Mouse (Mus musculus): Measurements from ENCODE around the gene Inhbc. TPM values are rescaled to one million over a fixed set of nuclear protein-coding genes. Genes with fewer than 3 reads are reported as not detected.

Gene Inhbc
- polyA plus RNA-seq, 1 experiment from 2014 or later: not detected

GRCm38 (mm10) chr10:127338930-127339682, 31.1 kb downstream of the Inhbc start:
- no peaks in the 10 kb centered on the region for H3K36me3 ChIP-seq (ENCODE audit: control insufficient read depth, insufficient read depth, low read length)
- H3K27me3 ChIP-seq (ENCODE audit: control insufficient read depth, insufficient read depth, low read length): no peaks in the 10 kb centered on the region; the same call in 1 of the 2 replicates
- H3K4me1 ChIP-seq (replicated peaks; ENCODE audit: control insufficient read depth, insufficient read depth): no peaks in the 10 kb centered on the region; the same call in 1 of the 2 replicates
- peak overlapping the region; percentile 50 for H3K4me3 ChIP-seq (ENCODE audit: low read depth, low read length)
- TF ChIP-seq CTCF (IDR thresholded peaks at IDR 0.05; ENCODE audit: low read depth): peak; percentile 96
- no peak for TF ChIP-seq EP300 (optimal IDR thresholded peaks at IDR 0.05)
- H3K27ac ChIP-seq (replicated peaks): peak overlapping the region; percentile 89
- ATAC-seq (ENCODE audit: low FRiP score, low TSS enrichment): peak; percentile 85
- WGBS: under 1% methylated on average over 31 of the region's 31 CpGs
- no peaks in the 10 kb centered on the region for H3K9me3 ChIP-seq (ENCODE audit: control insufficient read depth, low read length)
- H3K9ac ChIP-seq (ENCODE audit: low read length): peak overlapping the region; percentile 62
- DNase-seq (ENCODE audit: low spot score): peak; percentile 86
- peak overlapping the region; percentile 86 for H3K4me2 ChIP-seq (replicated peaks; ENCODE audit: low read depth)

GRCm38 (mm10) chr10:127337536-127338099, 32.6 kb downstream of the Inhbc start:
- H3K27me3 ChIP-seq (ENCODE audit: control insufficient read depth, insufficient read depth, low read length): no peaks in the 10 kb centered on the region; the same call in 1 of the 2 replicates
- no peak overlapping the region for H3K4me2 ChIP-seq (replicated peaks; ENCODE audit: low read depth)
- H3K4me3 ChIP-seq (ENCODE audit: low read depth, low read length): no peak overlapping the region
- H3K9me3 ChIP-seq (ENCODE audit: control insufficient read depth, low read length): no peaks in the 10 kb centered on the region
- ATAC-seq (ENCODE audit: low FRiP score, low TSS enrichment): no peak
- no peak overlapping the region for H3K27ac ChIP-seq (replicated peaks)
- H3K36me3 ChIP-seq (ENCODE audit: control insufficient read depth, insufficient read depth, low read length): no peaks in the 10 kb centered on the region
- no peak for DNase-seq (ENCODE audit: low spot score)
- TF ChIP-seq EP300 (optimal IDR thresholded peaks at IDR 0.05): no peak
- no peak for TF ChIP-seq CTCF (IDR thresholded peaks at IDR 0.05; ENCODE audit: low read depth)
- WGBS: 72% methylated on average over 6 of the region's 6 CpGs
- no peak overlapping the region for H3K9ac ChIP-seq (ENCODE audit: low read length)
- H3K4me1 ChIP-seq (replicated peaks; ENCODE audit: control insufficient read depth, insufficient read depth): no peaks in the 10 kb centered on the region; the same call in 1 of the 2 replicates

GRCm38 (mm10) chr10:127336952-127337351, 33.3 kb downstream of the Inhbc start:
- no peak for DNase-seq (ENCODE audit: low spot score)
- no peak overlapping the region for H3K4me2 ChIP-seq (replicated peaks; ENCODE audit: low read depth)
- TF ChIP-seq EP300 (optimal IDR thresholded peaks at IDR 0.05): no peak
- TF ChIP-seq CTCF (IDR thresholded peaks at IDR 0.05; ENCODE audit: low read depth): 0 out of 2 replicates have a peak, but pooled peaks have one; percentile 1
- WGBS: 44% methylated on average over 5 of the region's 5 CpGs
- no peak overlapping the region for H3K4me3 ChIP-seq (ENCODE audit: low read depth, low read length)
- no peak overlapping the region for H3K9ac ChIP-seq (ENCODE audit: low read length)
- H3K36me3 ChIP-seq (ENCODE audit: control insufficient read depth, insufficient read depth, low read length): no peaks in the 10 kb centered on the region
- no peaks in the 10 kb centered on the region; the same call in 1 of the 2 replicates for H3K4me1 ChIP-seq (replicated peaks; ENCODE audit: control insufficient read depth, insufficient read depth)
- H3K9me3 ChIP-seq (ENCODE audit: control insufficient read depth, low read length): no peaks in the 10 kb centered on the region
- no peaks in the 10 kb centered on the region; the same call in 1 of the 2 replicates for H3K27me3 ChIP-seq (ENCODE audit: control insufficient read depth, insufficient read depth, low read length)
- no peak for ATAC-seq (ENCODE audit: low FRiP score, low TSS enrichment)
- no peak overlapping the region for H3K27ac ChIP-seq (replicated peaks)

GRCm38 (mm10) chr10:127335271-127335670, 35.0 kb downstream of the Inhbc start:
- TF ChIP-seq EP300 (optimal IDR thresholded peaks at IDR 0.05): no peak
- no peak for TF ChIP-seq CTCF (IDR thresholded peaks at IDR 0.05; ENCODE audit: low read depth)
- Histone ChIP-seq H3K9me3 (ENCODE audit: control insufficient read depth, low read length) (no peaks in the 10 kb centered on the region), H3K9ac (ENCODE audit: low read length) (no peak overlapping the region), H3K4me2 (replicated peaks; ENCODE audit: low read depth) (no peak overlapping the region), H3K27ac (replicated peaks) (no peak overlapping the region), H3K4me1 (replicated peaks; ENCODE audit: control insufficient read depth, insufficient read depth) (no peaks in the 10 kb centered on the region), H3K4me3 (ENCODE audit: low read depth, low read length) (no peak overlapping the region), H3K36me3 (ENCODE audit: control insufficient read depth, insufficient read depth, low read length) (no peaks in the 10 kb centered on the region), H3K27me3 (ENCODE audit: control insufficient read depth, insufficient read depth, low read length) (no peaks in the 10 kb centered on the region)
- DNase-seq (ENCODE audit: low spot score): no peak
- no peak for ATAC-seq (ENCODE audit: low FRiP score, low TSS enrichment)
- 68% methylated on average over 1 of the region's 1 CpGs for WGBS

GRCm38 (mm10) chr10:127333152-127333551, 37.1 kb downstream of the Inhbc start:
- TF ChIP-seq EP300 (optimal IDR thresholded peaks at IDR 0.05) (no peak), CTCF (IDR thresholded peaks at IDR 0.05; ENCODE audit: low read depth) (peak; percentile 62)
- no peak for ATAC-seq (ENCODE audit: low FRiP score, low TSS enrichment)

More at GRCm38 (mm10) chr10:127333152-127333551, 37.1 kb downstream of the Inhbc start:
- no peak overlapping the region for H3K27ac ChIP-seq (replicated peaks)
- H3K4me1 ChIP-seq (replicated peaks; ENCODE audit: control insufficient read depth, insufficient read depth): no peaks in the 10 kb centered on the region
- 65% methylated on average over 5 of the region's 5 CpGs for WGBS
- no peak overlapping the region for H3K4me2 ChIP-seq (replicated peaks; ENCODE audit: low read depth)
- H3K9ac ChIP-seq (ENCODE audit: low read length): no peak overlapping the region
- no peaks in the 10 kb centered on the region for H3K9me3 ChIP-seq (ENCODE audit: control insufficient read depth, low read length)
- H3K27me3 ChIP-seq (ENCODE audit: control insufficient read depth, insufficient read depth, low read length): no peaks in the 10 kb centered on the region
- H3K4me3 ChIP-seq (ENCODE audit: low read depth, low read length): no peak overlapping the region
- no peaks in the 10 kb centered on the region for H3K36me3 ChIP-seq (ENCODE audit: control insufficient read depth, insufficient read depth, low read length)
- no peak for DNase-seq (ENCODE audit: low spot score)
